Mouse (Mus musculus) MEL (cell line): ENCODE data around the gene Gnb4. TPM values are rescaled to one million over a fixed set of nuclear protein-coding genes. Genes with fewer than 3 reads are reported as not detected.

Experiments
- DNase-seq: peaks from one replicate; pipeline ENCODE4 v3.0.0; 2011; ENCODE audit warnings: low read depth, low spot score
- H3K27ac ChIP-seq: 2 replicates; pipeline ENCODE4 v1.5.1; 2012; ENCODE audit warnings: low read depth, mild to moderate bottlenecking, control low read depth, low read length, moderate library complexity; ENCODE audit not compliant: control insufficient read depth
- H3K27me3 ChIP-seq, 2 experiments: fragments of 150-350 bp in 1 of 2; sonication (generic) in 1 of 2; 2 replicates each; pipeline ENCODE4 v1.6.1; 2012; ENCODE audit warnings: low read length in 2 of 2, mild to moderate bottlenecking in 2 of 2, improper control_type of control experiment in 1 of 2, moderate library complexity in 1 of 2; ENCODE audit not compliant: insufficient read depth in 2 of 2, control insufficient read depth in 1 of 2
- H3K36me3 ChIP-seq, 2 experiments: 2 replicates each; pipeline ENCODE4 v1.6.1; 2012 to 2014; ENCODE audit warnings: low read length in 2 of 2, improper control_type of control experiment in 1 of 2, inconsistent platforms in 1 of 2, mild to moderate bottlenecking in 1 of 2; ENCODE audit not compliant: insufficient read depth in 2 of 2, control insufficient read depth in 1 of 2
- H3K4me1 ChIP-seq, 2 experiments: fragments of 150-350 bp in 1 of 2; sonication (generic) in 1 of 2; 2 replicates each; pipeline ENCODE4 v1.6.1; 2012; ENCODE audit warnings: low read length in 2 of 2, improper control_type of control experiment in 1 of 2, mild to moderate bottlenecking in 1 of 2; ENCODE audit not compliant: insufficient read depth in 2 of 2, control insufficient read depth in 1 of 2
- H3K4me3 ChIP-seq, 2 experiments: fragments of 150-350 bp in 1 of 2; sonication (generic) in 1 of 2; 2 replicates each; pipeline ENCODE4 v1.5.1; 2012; ENCODE audit warnings: low read depth in 2 of 2, low read length in 2 of 2, mild to moderate bottlenecking in 2 of 2, moderate library complexity in 2 of 2, control low read depth in 1 of 2, improper control_type of control experiment in 1 of 2; ENCODE audit not compliant: control insufficient read depth in 1 of 2, insufficient read depth in 1 of 2
- H3K79me2 ChIP-seq: 2 replicates; pipeline ENCODE4 v1.6.1; 2012; ENCODE audit warnings: mild to moderate bottlenecking, low read length, moderate library complexity; ENCODE audit not compliant: control insufficient read depth, poor library complexity, insufficient read depth
- H3K9ac ChIP-seq: 2 replicates; pipeline ENCODE4 v1.6.1; 2012; ENCODE audit warnings: low read depth, mild to moderate bottlenecking, control low read depth, low read length, moderate library complexity; ENCODE audit not compliant: control insufficient read depth, poor library complexity, severe bottlenecking
- H3K9me3 ChIP-seq: fragments of 150-350 bp; sonication (generic); replicated peaks from 2 replicates; pipeline ENCODE4 v1.6.1; 2012; ENCODE audit warnings: mild to moderate bottlenecking, low read length, improper control_type of control experiment, moderate library complexity; ENCODE audit not compliant: insufficient read depth
- CTCF ChIP-seq, 3 experiments: IDR thresholded peaks in 2 of 3; conservative IDR thresholded peaks in 1 of 3; 2 replicates each; pipeline ENCODE4 v1.5.1; 2011 to 2012; ENCODE audit warnings: low read length in 3 of 3, low read depth in 2 of 3, mild to moderate bottlenecking in 2 of 3, improper control_type of control experiment in 1 of 3, inconsistent platforms in 1 of 3, mixed read lengths in 1 of 3, moderate library complexity in 1 of 3; ENCODE audit not compliant: control insufficient read depth in 1 of 3, insufficient read depth in 1 of 3, poor library complexity in 1 of 3, severe bottlenecking in 1 of 3
- EP300 ChIP-seq, 2 experiments: IDR thresholded peaks; 2 replicates each; pipeline ENCODE4 v1.6.1; 2011; ENCODE audit warnings: improper control_type of control experiment in 2 of 2, low read length in 2 of 2, low read depth in 1 of 2, mild to moderate bottlenecking in 1 of 2
- JUND ChIP-seq: IDR thresholded peaks from 2 replicates; pipeline ENCODE4 v1.6.1; 2011; ENCODE audit warnings: low read depth, mild to moderate bottlenecking, improper control_type of control experiment, low read length
- MAFK ChIP-seq: IDR thresholded peaks from 2 replicates; pipeline ENCODE4 v1.6.1; 2011; ENCODE audit warnings: low read depth, mild to moderate bottlenecking, low read length, improper control_type of control experiment, borderline replicate concordance
- MAX ChIP-seq: IDR thresholded peaks from 2 replicates; pipeline ENCODE4 v1.6.1; 2011; ENCODE audit warnings: low read length, improper control_type of control experiment
- MAZ ChIP-seq: IDR thresholded peaks from 2 replicates; pipeline ENCODE4 v1.6.1; 2012; ENCODE audit warnings: low read depth, mild to moderate bottlenecking, inconsistent platforms, low read length, improper control_type of control experiment
- MEF2A ChIP-seq: IDR thresholded peaks from 2 replicates; pipeline ENCODE4 v1.6.1; 2014; ENCODE audit warnings: low read depth, mild to moderate bottlenecking, inconsistent platforms, low read length, improper control_type of control experiment; ENCODE audit not compliant: poor library complexity, insufficient replicate concordance, severe bottlenecking; ENCODE audit errors: extremely low read depth
- MXI1 ChIP-seq: IDR thresholded peaks from 2 replicates; pipeline ENCODE4 v1.6.1; 2011; ENCODE audit warnings: mild to moderate bottlenecking, low read depth, low read length, improper control_type of control experiment
- MYB ChIP-seq: IDR thresholded peaks from 2 replicates; pipeline ENCODE4 v1.6.1; 2011; ENCODE audit warnings: mild to moderate bottlenecking, low read depth, low read length, improper control_type of control experiment
- MYC ChIP-seq: IDR thresholded peaks from 2 replicates; pipeline ENCODE4 v1.6.1; 2011; ENCODE audit warnings: low read depth, mild to moderate bottlenecking, low read length, improper control_type of control experiment, moderate library complexity
- NRF1 ChIP-seq: IDR thresholded peaks from 2 replicates; pipeline ENCODE4 v1.6.1; 2014; ENCODE audit warnings: low read depth, mild to moderate bottlenecking, inconsistent platforms, low read length, improper control_type of control experiment, moderate library complexity; ENCODE audit not compliant: poor library complexity, insufficient read depth, severe bottlenecking
- POLR2AphosphoS5 ChIP-seq: IDR thresholded peaks from 2 replicates; pipeline ENCODE4 v1.6.1; 2012; ENCODE audit warnings: low read depth, borderline replicate concordance, mild to moderate bottlenecking, inconsistent platforms, low read length, moderate library complexity, mixed read lengths
- RCOR1 ChIP-seq: IDR thresholded peaks from 2 replicates; pipeline ENCODE4 v1.6.1; 2012; ENCODE audit warnings: low read depth, mild to moderate bottlenecking, inconsistent platforms, low read length, improper control_type of control experiment
- UBTF ChIP-seq: IDR thresholded peaks from 2 replicates; pipeline ENCODE4 v1.6.1; 2012; ENCODE audit warnings: low read depth, mild to moderate bottlenecking, inconsistent platforms, low read length, improper control_type of control experiment, moderate library complexity, borderline replicate concordance; ENCODE audit not compliant: insufficient read depth
- USF1 ChIP-seq: IDR thresholded peaks from 2 replicates; pipeline ENCODE4 v1.6.1; 2014; ENCODE audit warnings: low read depth, mild to moderate bottlenecking, inconsistent platforms, low read length, improper control_type of control experiment, moderate library complexity
- ZKSCAN1 ChIP-seq: IDR thresholded peaks from 2 replicates; pipeline ENCODE4 v1.6.1; 2012; ENCODE audit warnings: low read depth, mild to moderate bottlenecking, inconsistent platforms, low read length, improper control_type of control experiment, moderate library complexity
- polyA plus RNA-seq, 2 experiments: library from polyadenylated mRNA; stranded (reverse) in 1 of 2; unstranded in 1 of 2; fragments of >175 nt in 1 of 2; fragments of >200 nt in 1 of 2; gene quantifications; 2 replicates each; pipeline versions ENCODE4 v1.2.1 to v1.2.4; 2012; ENCODE audit warnings: low replicate concordance in 2 of 2, low read depth in 1 of 2; ENCODE audit not compliant: insufficient read length in 2 of 2, insufficient read depth in 1 of 2, missing spikeins in 1 of 2
- total RNA-seq: library from RNA; depleted of rRNA; stranded (reverse); fragments of 300-350 nt; gene quantifications from 2 replicates; pipeline ENCODE4 v1.2.3, GENCODE M21; 2012

Gnb4 gene
- total and polyA plus RNA-seq, 3 experiments: 49.5 to 61.2 TPM; not detected in 1

DNA sequence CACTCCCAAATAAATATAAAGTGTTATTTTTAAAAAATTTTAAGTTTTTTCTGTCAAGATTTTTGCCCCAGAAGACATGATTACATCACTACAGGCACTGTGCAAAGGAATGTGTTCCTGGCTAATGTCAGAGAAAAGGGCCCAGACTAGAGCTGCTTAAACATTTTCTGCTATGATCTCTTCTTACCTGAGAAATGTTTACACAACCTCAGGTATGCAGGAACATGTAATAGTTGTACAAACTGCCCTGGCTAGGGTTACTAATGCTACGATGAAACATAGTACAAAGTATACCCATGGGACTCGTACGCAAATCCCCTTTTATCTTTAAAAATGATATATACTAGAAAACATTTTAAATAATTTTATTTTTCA lies 45.2 kb upstream of the Gnb4 start:
- TF ChIP-seq MXI1 (no peak), USF1 (no peak), ZKSCAN1 (no peak), MAZ (no peak), MYB (no peak), RCOR1 (no peak), UBTF (no peak), JUND (no peak), MEF2A (no peak), MAFK (no peak), MAX (no peak), EP300 (IDR thresholded peaks at IDR 0.05; ENCODE audit: low read depth in 1 of 2, low read length in 2 of 2) (no peak), MYC (no peak), POLR2AphosphoS5 (no peak), NRF1 (no peak)
- H3K79me2 ChIP-seq: no peaks in the 10 kb centered on the region
- no peak for DNase-seq
- no peak overlapping the region for H3K4me3 ChIP-seq
- H3K36me3 ChIP-seq: peaks cover 0 to 30% of the 10 kb centered on the region in 2 experiments; a peak in 2 of 4 replicates
- no peak overlapping the region for H3K27ac ChIP-seq
- no peaks in the 10 kb centered on the region for H3K9me3 ChIP-seq
- H3K4me1 ChIP-seq: peaks cover 25 to 36% of the 10 kb centered on the region in 2 experiments
- H3K9ac ChIP-seq: no peak overlapping the region
- no peaks in the 10 kb centered on the region for H3K27me3 ChIP-seq

DNA sequence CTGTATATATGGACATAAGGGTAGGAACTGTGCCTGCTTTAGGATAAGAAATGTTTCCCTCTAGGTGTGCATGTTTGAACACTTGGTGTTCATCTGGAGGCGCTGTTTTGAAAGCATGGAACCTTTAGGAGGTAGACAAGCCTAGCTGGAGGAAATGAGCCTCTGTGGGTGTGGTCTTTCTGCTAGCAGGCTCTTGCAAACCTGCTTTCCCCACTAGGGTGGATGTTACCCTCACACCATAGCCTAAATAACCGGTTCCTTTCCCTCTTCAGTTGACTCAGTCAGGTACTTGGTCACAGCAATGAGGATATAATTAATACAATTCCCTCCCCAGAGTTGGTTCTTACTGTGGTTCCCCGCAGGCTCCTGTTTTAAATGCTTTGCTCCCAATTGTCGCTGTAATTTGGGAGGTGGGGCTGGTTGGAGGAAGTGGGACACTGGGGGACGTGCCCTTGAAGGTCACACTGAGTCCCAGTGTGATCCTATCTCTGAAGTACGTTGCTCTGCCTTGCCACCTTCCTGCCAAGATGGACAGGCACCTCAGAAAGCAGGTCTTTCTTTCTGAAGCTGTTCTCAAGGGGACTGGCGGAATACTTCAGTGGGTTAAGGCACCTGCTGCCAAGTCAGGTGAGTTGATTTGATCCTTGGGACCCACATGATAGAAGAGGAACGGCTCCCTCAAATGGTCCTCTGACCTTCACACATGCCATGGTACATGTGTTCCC lies 44.6 kb upstream of the Gnb4 start:
- TF ChIP-seq MAX (no peak), CTCF (IDR thresholded peaks at IDR 0.05 in 2 of 3, conservative IDR thresholded peaks at IDR 0.05 in 1 of 3; ENCODE audit: control insufficient read depth in 1 of 3, insufficient read depth in 1 of 3, low read depth in 2 of 3, low read length in 3 of 3, poor library complexity in 1 of 3, severe bottlenecking in 1 of 3) (0 out of 6 replicates have a peak, but pooled peaks of 1 of the 3 experiments have one; percentile 8)
- no peak overlapping the region for H3K27ac ChIP-seq
- peaks cover 0 to 33% of the 10 kb centered on the region in 2 experiments; a peak in 2 of 4 replicates for H3K36me3 ChIP-seq
- no peaks in the 10 kb centered on the region for H3K9me3 ChIP-seq
- peaks cover 26 to 38% of the 10 kb centered on the region in 2 experiments for H3K4me1 ChIP-seq
- no peaks in the 10 kb centered on the region for H3K79me2 ChIP-seq
- DNase-seq: peak; percentile 64
- no peak overlapping the region for H3K9ac ChIP-seq
- H3K27me3 ChIP-seq: no peaks in the 10 kb centered on the region
- no peak overlapping the region for H3K4me3 ChIP-seq
